Mouse (Mus musculus) hematopoietic stem cell, adult 5-6 weeks (primary cell): Measurements from ENCODE around the gene Trim10. TPM values are rescaled to one million over a fixed set of nuclear protein-coding genes. Genes with fewer than 3 reads are reported as not detected.
A peak's percentile ranks its signal among the peaks of the same experiment; 100 is the strongest.
"Not testable (repeated sequence)": the region's sequence is repeated elsewhere in the genome, so short reads cannot be mapped to it uniquely, and the experiment has no call there.

Experiments
- ATAC-seq, 2 experiments: fragments of 125-278 bp in 1 of 2; replicated peaks in 1 of 2; 2 replicates each; pipeline ENCODE4 v1.8.0; 2016 to 2017; ENCODE audit warnings: inconsistent platforms in 2 of 2, mild to moderate bottlenecking in 2 of 2, moderate number of reproducible peaks in 2 of 2, low read depth in 1 of 2, moderate TSS enrichment in 1 of 2; ENCODE audit not compliant: low FRiP score in 2 of 2, poor library complexity in 2 of 2, severe bottlenecking in 2 of 2, insufficient read depth in 1 of 2, low TSS enrichment in 1 of 2
- total RNA-seq: library from RNA; stranded (forward); fragments of 172-1452, 232-1000 nt; gene quantifications from 2 replicates; pipeline ENCODE4 v1.2.3, GENCODE M21; 2017

The Trim10 gene
- total RNA-seq, 1 experiment from 2014 or later, result 3.9 TPM

DNA sequence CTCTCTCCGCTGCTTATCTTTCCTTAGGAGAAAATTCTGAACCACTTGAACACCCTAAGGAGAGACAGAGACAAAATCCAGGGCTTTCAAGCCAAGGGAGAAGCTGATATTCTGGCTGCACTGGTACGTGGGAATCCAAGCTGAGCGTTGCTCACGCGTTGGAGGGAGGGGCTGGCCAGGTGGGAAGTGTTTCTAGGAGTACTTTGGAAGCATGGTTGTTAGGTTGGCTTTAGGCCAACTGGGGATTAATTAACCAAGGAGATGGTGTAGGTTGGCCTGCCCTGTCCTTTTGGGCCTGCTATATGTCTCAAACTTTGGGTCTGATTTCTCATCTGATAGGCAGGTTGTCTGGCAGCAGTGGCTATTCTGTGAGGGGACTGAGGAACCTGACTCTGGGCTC is 18.2 kb upstream of the Trim10 start:
- ATAC-seq, result no peak

GRCm38 (mm10) chr17:36851627-36852026 is 17.7 kb upstream of the Trim10 start:
- ATAC-seq, result no peak

- no peak for ATAC-seq
These were observed 13.9 kb upstream of the Trim10 start for GRCm38 (mm10) chr17:36855484-36855883.

GRCm38 (mm10) chr17:36856236-36856635 is 13.1 kb upstream of the Trim10 start:
- no peak for ATAC-seq

- no peak for ATAC-seq
These were observed 11.2 kb upstream of the Trim10 start for GRCm38 (mm10) chr17:36858181-36858580.

DNA sequence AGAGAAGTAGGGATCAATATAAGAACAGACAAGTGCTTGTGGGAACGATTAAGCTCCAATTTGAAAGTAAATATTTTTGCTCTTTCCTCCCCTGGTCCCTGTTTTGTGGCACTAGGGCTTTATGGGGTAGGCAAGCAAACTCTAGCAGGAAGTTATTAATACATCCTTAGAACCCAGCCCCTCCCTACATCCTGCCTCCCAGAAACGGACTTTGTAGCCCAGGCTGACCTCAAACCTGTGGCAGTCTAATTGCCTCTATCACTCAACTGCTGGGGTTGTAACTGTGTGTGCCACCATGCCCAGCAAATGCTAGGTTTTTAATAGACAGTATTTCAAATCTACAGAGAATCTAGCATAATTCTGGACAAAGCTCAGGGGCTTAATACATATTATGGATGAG is 7.7 kb upstream of the Trim10 start:
- ATAC-seq, result no peak

- ATAC-seq, result no peak; a peak in 1 of 4 replicates
These were observed 2.5 kb upstream of the Trim10 start, which contains the start of gene Trim15 for GRCm38 (mm10) chr17:36866719-36867527. Gene Trim15 (minus strand): TSS chr17:36867210.

GRCm38 (mm10) chr17:36868836-36869235 is 538 bp upstream of the Trim10 start:
- no peak for ATAC-seq

DNA sequence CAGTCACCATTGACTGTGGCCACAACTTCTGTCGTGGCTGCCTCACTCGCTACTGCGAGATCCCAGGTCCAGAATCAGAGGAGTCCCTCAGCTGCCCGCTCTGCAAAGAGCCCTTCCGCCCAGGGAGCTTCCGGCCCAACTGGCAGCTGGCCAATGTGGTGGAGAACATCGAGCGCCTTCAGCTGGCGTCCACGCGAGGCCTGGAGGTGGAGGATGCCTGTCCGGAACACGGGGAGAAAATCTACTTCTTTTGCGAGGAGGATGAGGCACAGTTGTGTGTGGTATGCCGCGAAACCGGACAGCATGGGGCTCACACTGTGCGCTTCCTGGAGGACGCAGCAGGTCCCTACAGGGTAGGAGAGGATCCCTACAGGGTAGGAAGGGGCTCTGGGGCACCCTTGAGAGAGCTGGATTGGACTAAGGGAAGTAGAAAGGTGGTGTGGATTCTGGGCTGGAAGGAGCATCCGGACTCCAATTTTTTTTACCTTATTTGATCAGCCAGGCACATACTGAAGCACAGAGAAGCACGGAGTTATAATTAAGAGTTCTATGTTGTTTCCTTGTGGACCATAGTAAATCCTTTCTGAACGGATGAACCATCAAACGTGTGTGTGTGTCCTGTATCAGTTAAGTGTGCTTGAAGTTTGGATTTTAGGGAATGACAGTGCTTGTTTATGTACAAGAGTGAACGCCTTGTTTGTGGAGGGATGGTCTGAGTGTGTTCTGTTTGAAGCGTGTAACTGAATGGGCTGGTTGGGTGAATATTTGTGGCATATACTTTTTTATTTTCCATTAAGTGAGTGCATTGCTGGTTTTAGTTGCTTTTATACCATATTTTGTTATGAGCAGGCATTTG is 809 bp downstream of the Trim10 start:
- no peak for ATAC-seq

DNA sequence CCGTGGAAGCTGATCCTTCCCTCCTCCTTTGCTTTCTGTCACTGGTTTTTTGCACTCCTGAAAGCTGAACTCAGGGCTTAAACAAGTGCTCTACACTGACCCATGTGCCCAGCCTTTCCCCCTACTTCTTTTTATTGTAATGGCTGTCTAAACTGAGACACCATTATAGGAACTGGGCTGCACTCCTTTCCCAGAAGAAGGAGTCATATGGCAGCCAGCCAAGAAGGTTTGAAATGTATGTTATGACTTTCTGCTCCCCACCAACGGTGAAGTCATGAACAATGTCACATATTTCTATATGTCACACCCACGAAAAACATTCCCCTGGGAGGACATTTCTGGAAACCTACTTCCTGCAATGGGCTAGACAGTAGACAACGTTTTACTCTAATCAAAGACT is 5.3 kb downstream of the Trim10 start:
- ATAC-seq, result no peak

DNA sequence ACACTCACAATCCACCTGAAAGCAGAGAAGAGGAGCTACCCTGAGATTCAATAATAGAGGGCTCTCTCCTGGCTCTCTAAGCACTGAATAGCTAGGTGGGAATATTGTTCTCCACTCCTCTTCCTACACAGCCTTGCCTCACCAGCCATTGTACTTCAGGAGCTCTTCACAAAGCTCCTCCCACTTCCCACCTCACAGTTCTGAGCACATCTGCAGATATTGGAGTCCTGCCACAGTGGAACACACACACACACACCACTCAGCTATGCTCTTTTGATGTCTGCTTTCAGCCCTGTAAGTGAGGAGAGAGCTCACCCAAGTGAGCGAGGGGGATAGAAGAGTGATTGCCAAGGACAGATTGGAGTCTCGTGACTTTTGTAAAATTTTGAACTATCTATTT is 14.0 kb downstream of the Trim10 start:
- ATAC-seq, result no peak

- ATAC-seq, result no peak
These were observed 15.9 kb downstream of the Trim10 start for GRCm38 (mm10) chr17:36885132-36885790.

GRCm38 (mm10) chr17:36890073-36890903 is 20.9 kb downstream of the Trim10 start, which contains the start of gene Trim40:
Gene Trim40 (minus strand): TSS chr17:36890123.
- ATAC-seq, result no peak

GRCm38 (mm10) chr17:36891496-36891895 is 22.1 kb downstream of the Trim10 start:
- not testable (repeated sequence) for ATAC-seq

- ATAC-seq, result peak; percentile 81 to 92
These were observed 23.0 kb downstream of the Trim10 start for GRCm38 (mm10) chr17:36892362-36892761.

GRCm38 (mm10) chr17:36893387-36893786 is 24.0 kb downstream of the Trim10 start:
- no peak for ATAC-seq

GRCm38 (mm10) chr17:36896583-36896982 is 27.2 kb downstream of the Trim10 start:
- no peak for ATAC-seq
